Mouse (Mus musculus): Measurements from ENCODE around the gene Evpl.
A peak's percentile ranks its signal among the peaks of the same experiment; 100 is the strongest.

Evpl gene

GRCm38 (mm10) chr11:116255090-116255981 lies 17.5 kb upstream of the Evpl start:
- no peak for DNase-seq (ENCODE audit: low spot score in 2 of 2)

- no peak for DNase-seq (ENCODE audit: low spot score in 2 of 2)
These were observed 16.8 kb upstream of the Evpl start for GRCm38 (mm10) chr11:116254627-116255026.

GRCm38 (mm10) chr11:116253076-116253600 lies 15.3 kb upstream of the Evpl start:
- no peak for DNase-seq (ENCODE audit: low spot score in 2 of 2)

GRCm38 (mm10) chr11:116250898-116251297 lies 13.0 kb upstream of the Evpl start:
- DNase-seq (ENCODE audit: low spot score in 2 of 2) = no peak

- no peak for DNase-seq (ENCODE audit: low spot score in 2 of 2)
These were observed 9.8 kb upstream of the Evpl start for GRCm38 (mm10) chr11:116247502-116248222.

GRCm38 (mm10) chr11:116245616-116246015 lies 7.7 kb upstream of the Evpl start:
- no peak for DNase-seq (ENCODE audit: low spot score in 2 of 2)

GRCm38 (mm10) chr11:116244580-116244979 lies 6.7 kb upstream of the Evpl start:
- DNase-seq (ENCODE audit: low spot score in 2 of 2) = no peak

- DNase-seq (ENCODE audit: low spot score in 2 of 2) = no peak
These were observed 3.9 kb upstream of the Evpl start for GRCm38 (mm10) chr11:116241744-116242235.

GRCm38 (mm10) chr11:116239797-116240196 lies 1.9 kb upstream of the Evpl start:
- no peak for DNase-seq (ENCODE audit: low spot score in 2 of 2)

GRCm38 (mm10) chr11:116234901-116235300 lies 3.0 kb downstream of the Evpl start:
- no peak for DNase-seq (ENCODE audit: low spot score in 2 of 2)

- no peak for DNase-seq (ENCODE audit: low spot score in 2 of 2)
These were observed 5.5 kb downstream of the Evpl start for GRCm38 (mm10) chr11:116232427-116232826.

- DNase-seq (ENCODE audit: low spot score in 2 of 2) = no peak
These were observed 9.2 kb downstream of the Evpl start for GRCm38 (mm10) chr11:116228699-116229098.

- DNase-seq (ENCODE audit: low spot score in 2 of 2) = peak; percentile 36 to 66
These were observed 11.5 kb downstream of the Evpl start for GRCm38 (mm10) chr11:116226414-116226813.

GRCm38 (mm10) chr11:116222740-116223059 lies 15.2 kb downstream of the Evpl start:
- no peak for DNase-seq (ENCODE audit: low spot score in 2 of 2)

GRCm38 (mm10) chr11:116221931-116222739 lies 15.7 kb downstream of the Evpl start:
- no peak for DNase-seq (ENCODE audit: low spot score in 2 of 2)

GRCm38 (mm10) chr11:116219885-116220284 lies 18.0 kb downstream of the Evpl start:
- peak in 1 of 2 experiments; percentile 43 for DNase-seq (ENCODE audit: low spot score in 2 of 2)

GRCm38 (mm10) chr11:116218737-116219400 lies 19.0 kb downstream of the Evpl start:
- peak; percentile 90 to 92 for DNase-seq (ENCODE audit: low spot score in 2 of 2)

GRCm38 (mm10) chr11:116218263-116218662 lies 19.6 kb downstream of the Evpl start:
- DNase-seq (ENCODE audit: low spot score in 2 of 2) = peak; percentile 78 to 85

GRCm38 (mm10) chr11:116216549-116216948 lies 21.3 kb downstream of the Evpl start:
- DNase-seq (ENCODE audit: low spot score in 2 of 2) = no peak

- no peak for DNase-seq (ENCODE audit: low spot score in 2 of 2)
These were observed 21.9 kb downstream of the Evpl start for GRCm38 (mm10) chr11:116215991-116216390.

GRCm38 (mm10) chr11:116215181-116215580 lies 22.7 kb downstream of the Evpl start:
- no peak for DNase-seq (ENCODE audit: low spot score in 2 of 2)

Data from heart, adult 9 months (tissue).